Mouse (Mus musculus) lung, postnatal 0 days (tissue): ENCODE measurements at regions not wholly inside any gene's neighbourhood (a gene's known extent, or its start where the extent isn't known, plus 50 kb on each side); places are given as distances from the start of the nearest gene placed in this dataset.

Experiments
- CTCF ChIP-seq: IDR thresholded peaks from 2 replicates; pipeline ENCODE4 v1.5.1; 2016; ENCODE audit warnings: antibody characterized with exemption, mild to moderate bottlenecking
- EP300 ChIP-seq: IDR thresholded peaks from 2 replicates; pipeline ENCODE4 v1.6.1; 2016; ENCODE audit warnings: antibody characterized with exemption, mild to moderate bottlenecking, control low read depth

GRCm38 (mm10) chr6:100110981-100111660 is 176.2 kb downstream of the Rybp start:
- TF ChIP-seq CTCF = no peak
- no peak for TF ChIP-seq EP300
